In genomic region chr5:139702236-139702635, GRCm38 (mm10) we compare ENCODE assay signal across 13 mouse cellular contexts. TPM values are rescaled to one million over a fixed set of nuclear protein-coding genes. Genes with fewer than 3 reads are reported as not detected.
DNase-seq lines count a peak whose midpoint lies in the region; ATAC-seq and TF ChIP-seq lines count a peak whose summit lies in the region.
"Had no signal": no experiment of that assay in that cellular context is flagged by ENCODE, and none has a peak within 500 bp of the region (broad histone marks: within the 10 kb centered on the region; RNA-seq: fewer than 3 reads in every experiment).

No protein-coding gene starts in this region.

- TF ChIP-seq CTCF in G1E (IDR thresholded peaks at IDR 0.05; ENCODE audit: low read depth, low read length), result no peak
- no peak for TF ChIP-seq CTCF in liver, postnatal 0 days (IDR thresholded peaks at IDR 0.05; ENCODE audit: low read depth)

- no peaks in the 10 kb centered on the region for H3K9me3 ChIP-seq in kidney, embryonic 15.5 days (replicated peaks)
- H3K9me3 ChIP-seq in G1E (replicated peaks), result peaks cover under 1% of the 10 kb centered on the region; the same call in 1 of the 2 replicates
- H3K9me3 ChIP-seq in liver, postnatal 0 days (ENCODE audit: low read length), result no peaks in the 10 kb centered on the region
- H3K9me3 ChIP-seq in hindbrain, embryonic 13.5 days, result 0 out of 2 replicates have a peak, but pooled peaks cover 5% of the 10 kb centered on the region
- H3K9me3 ChIP-seq: embryonic facial prominence, embryonic 15.5 days had no signal

- no peak for DNase-seq in kidney, adult 8-10 months
- peak; percentile 54 for DNase-seq in G1E (ENCODE audit: low spot score)
- peak; percentile 55 for DNase-seq in liver, postnatal 0 days
- DNase-seq in B cell, adult 2 months, result no peak
- DNase-seq in frontal cortex, postnatal 25 days (ENCODE audit: low spot score in 2 of 2), result no peak
- DNase-seq: cerebellum, postnatal 36 days; gastrocnemius, postnatal 25 days; layer of hippocampus, adult 9-11 months had no signal

- H3K27ac ChIP-seq in kidney, embryonic 15.5 days, result no peak overlapping the region
- peak overlapping the region; percentile 44; the same call in 1 of the 2 replicates for H3K27ac ChIP-seq in liver, postnatal 0 days (ENCODE audit: low read depth)
- H3K27ac ChIP-seq in hindbrain, embryonic 13.5 days, result no peak overlapping the region
- H3K27ac ChIP-seq: embryonic facial prominence, embryonic 15.5 days had no signal

- WGBS in kidney, embryonic 15.5 days, result 50% methylated on average over 10 of the region's 10 CpGs
- WGBS in liver, postnatal 0 days (ENCODE audit: insufficient replicate concordance), result 14% methylated on average over 10 of the region's 10 CpGs
- WGBS in hindbrain, embryonic 13.5 days, result 78% methylated on average over 10 of the region's 10 CpGs

- no peak overlapping the region for H3K4me2 ChIP-seq in kidney, embryonic 15.5 days
- H3K4me2 ChIP-seq in liver, postnatal 0 days (ENCODE audit: low read depth, low read length), result 0 out of 2 replicates have a peak overlapping the region, but pooled peaks have one; percentile 9
- no peak overlapping the region for H3K4me2 ChIP-seq in hindbrain, embryonic 13.5 days
- H3K4me2 ChIP-seq: embryonic facial prominence, embryonic 15.5 days had no signal

- no peak overlapping the region for H3K9ac ChIP-seq in kidney, embryonic 15.5 days
- no peak overlapping the region for H3K9ac ChIP-seq in liver, postnatal 0 days (replicated peaks)
- no peak overlapping the region for H3K9ac ChIP-seq in hindbrain, embryonic 13.5 days
- H3K9ac ChIP-seq: embryonic facial prominence, embryonic 15.5 days had no signal

- peaks cover 6% of the 10 kb centered on the region; the same call in 1 of the 2 replicates for H3K36me3 ChIP-seq in kidney, embryonic 15.5 days
- H3K36me3 ChIP-seq in G1E (replicated peaks), result peaks cover 21% of the 10 kb centered on the region
- peaks cover 6% of the 10 kb centered on the region; the same call in 1 of the 2 replicates for H3K36me3 ChIP-seq in liver, postnatal 0 days (replicated peaks; ENCODE audit: insufficient read depth, low read length)
- H3K36me3 ChIP-seq in hindbrain, embryonic 13.5 days, result peaks cover 27% of the 10 kb centered on the region

- no peak overlapping the region for H3K4me3 ChIP-seq in kidney, embryonic 15.5 days (replicated peaks)
- H3K4me3 ChIP-seq in G1E (ENCODE audit: low read depth, low read length), result no peak overlapping the region
- no peak overlapping the region for H3K4me3 ChIP-seq in liver, postnatal 0 days (ENCODE audit: low read depth, low read length)
- no peak overlapping the region for H3K4me3 ChIP-seq in hindbrain, embryonic 13.5 days
- H3K4me3 ChIP-seq: embryonic facial prominence, embryonic 15.5 days had no signal

- H3K27me3 ChIP-seq in kidney, embryonic 15.5 days, result no peaks in the 10 kb centered on the region
- peaks cover 13% of the 10 kb centered on the region; the same call in 1 of the 2 replicates for H3K27me3 ChIP-seq in G1E (ENCODE audit: insufficient read depth, low read length)
- H3K27me3 ChIP-seq in liver, postnatal 0 days (ENCODE audit: insufficient read depth, low read length), result no peaks in the 10 kb centered on the region
- peaks cover 7% of the 10 kb centered on the region; the same call in 1 of the 2 replicates for H3K27me3 ChIP-seq in hindbrain, embryonic 13.5 days
- H3K27me3 ChIP-seq: embryonic facial prominence, embryonic 15.5 days had no signal

- ATAC-seq in kidney, embryonic 15.5 days (replicated peaks; ENCODE audit: low FRiP score), result 0 out of 2 replicates have a peak, but pooled peaks have one; percentile 22
- peak; percentile 74 for ATAC-seq in G1E (ENCODE audit: extremely low read depth, insufficient number of reproducible peaks, low FRiP score, poor library complexity, severe bottlenecking)
- ATAC-seq in common myeloid progenitor, adult 5-6 weeks (replicated peaks; ENCODE audit: low read depth, poor library complexity, severe bottlenecking), result peak; percentile 94
- peak; percentile 81 for ATAC-seq in liver, postnatal 0 days
- no peak for ATAC-seq in hindbrain, embryonic 13.5 days (ENCODE audit: low FRiP score)
- ATAC-seq: forebrain, embryonic 14.5 days had no signal

- 0 out of 2 replicates have a peak, but pooled peaks cover 4% of the 10 kb centered on the region for H3K4me1 ChIP-seq in kidney, embryonic 15.5 days
- peaks cover 18% of the 10 kb centered on the region for H3K4me1 ChIP-seq in G1E (ENCODE audit: insufficient read depth, low read depth, low read length)
- peaks cover 5% of the 10 kb centered on the region; the same call in 1 of the 2 replicates for H3K4me1 ChIP-seq in liver, postnatal 0 days (ENCODE audit: insufficient read depth)
- H3K4me1 ChIP-seq in hindbrain, embryonic 13.5 days (replicated peaks), result 0 out of 2 replicates have a peak, but pooled peaks cover 5% of the 10 kb centered on the region
- H3K4me1 ChIP-seq: embryonic facial prominence, embryonic 15.5 days had no signal

- TF ChIP-seq EP300 in liver, postnatal 0 days (IDR thresholded peaks at IDR 0.05; ENCODE audit: low read depth), result peak; percentile 24; the same call in 1 of the 2 replicates

RNA-seq across cellular contexts. Expression of gene Micall2, which starts 33.9 kb away (rescaled TPM):
- 4.6 and 5.9 TPM in 2 replicates for polyA plus RNA-seq in kidney, embryonic 15.5 days (2015; fragmentation: Nextera tagmentation; extraction: Ambion mirVana)
- total RNA-seq in G1E (2014; fragmentation: Nextera tagmentation), result 12.8 and 21.7 TPM in 2 replicates
- total RNA-seq in G1E (2017), result 8.0 and 8.5 TPM in 2 replicates
- 22.4 and 26.3 TPM in 2 replicates for polyA plus RNA-seq in G1E (2012)
- 6.4 TPM in 2 replicates for total RNA-seq in common myeloid progenitor, adult 5-6 weeks (2017)
- polyA plus RNA-seq in liver, postnatal 0 days (2015; fragmentation: Nextera tagmentation; extraction: Ambion mirVana), result 4.9 and 5.8 TPM in 2 replicates
- polyA plus RNA-seq in hindbrain, embryonic 13.5 days (2015; fragmentation: Nextera tagmentation; extraction: Ambion mirVana), result 8.1 TPM in 2 replicates

Comparison
In these comparisons a context has a peak if more than half of its experiments do, and no peak if none do; other contexts are left out.
1. DNase-seq: peak in G1E (single experiment) and liver, postnatal 0 days (single experiment); none in kidney, adult 8-10 months (0 of 2), B cell, adult 2 months (0 of 2) and frontal cortex, postnatal 25 days (0 of 2).